Mouse (Mus musculus) layer of hippocampus, adult 2 months (tissue): Measurements from ENCODE around the gene Celf2. TPM values are rescaled to one million over a fixed set of nuclear protein-coding genes. Genes with fewer than 3 reads are reported as not detected.

Experiments
- DNase-seq, 2 experiments: peaks; one replicate each; pipeline ENCODE4 v3.0.0; 2022; ENCODE audit warnings: low spot score in 2 of 2
- H3K27ac ChIP-seq: fragments of 200-600 bp; 2 replicates; pipeline ENCODE4 v1.8.1; 2022
- H3K4me3 ChIP-seq: fragments of 200-600 bp; 2 replicates; pipeline ENCODE4 v1.8.1; 2022; ENCODE audit warnings: mild to moderate bottlenecking
- CTCF ChIP-seq: fragments of 200-600 bp; conservative IDR thresholded peaks from 2 replicates; pipeline ENCODE4 v1.8.1; 2022; ENCODE audit warnings: antibody characterized with exemption, mild to moderate bottlenecking, moderate library complexity
- total RNA-seq, 2 experiments: library from RNA; stranded (reverse); gene quantifications; 2 replicates each; pipeline ENCODE4 v1.2.3; 2021

Gene Celf2
- total RNA-seq, 2 experiments from 2014 or later, result 500 to 535 TPM

GRCm38 (mm10) chr2:7040940-7041339 is 468.4 kb downstream of the Celf2 start:
- no peak overlapping the region for H3K27ac ChIP-seq
- no peak for TF ChIP-seq CTCF
- H3K4me3 ChIP-seq, result no peak overlapping the region
- DNase-seq, result no peak

DNA sequence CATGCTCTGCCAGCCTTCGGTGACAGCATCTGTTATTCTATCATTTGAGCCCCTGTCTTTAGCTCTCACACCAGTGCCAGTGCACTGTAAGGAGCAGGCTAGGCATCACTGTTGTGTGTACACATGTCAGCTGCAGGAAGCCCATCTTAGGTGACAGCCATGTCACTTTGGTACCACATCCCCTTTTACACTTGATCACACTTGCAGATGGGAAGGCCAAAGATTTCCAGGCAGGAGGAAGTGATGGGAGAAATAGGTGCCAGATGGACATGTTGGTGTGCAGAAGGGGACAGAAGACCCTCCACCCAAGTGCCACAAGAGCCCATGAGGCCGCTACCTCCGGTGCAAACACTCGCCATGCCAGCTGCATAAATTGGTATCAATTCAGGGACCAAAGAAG is 470.4 kb downstream of the Celf2 start:
- no peak overlapping the region for H3K4me3 ChIP-seq
- peak overlapping the region; percentile 79 for H3K27ac ChIP-seq
- no peak for DNase-seq
- no peak for TF ChIP-seq CTCF

GRCm38 (mm10) chr2:7031389-7031788 is 478.0 kb downstream of the Celf2 start:
- no peak for DNase-seq
- Histone ChIP-seq H3K27ac (peak overlapping the region; percentile 29; the same call in 1 of the 2 replicates), H3K4me3 (no peak overlapping the region)
- no peak for TF ChIP-seq CTCF

- TF ChIP-seq CTCF, result no peak
- Histone ChIP-seq H3K27ac (no peak overlapping the region; the same call in 1 of the 2 replicates), H3K4me3 (no peak overlapping the region)
- DNase-seq, result no peak
These were observed 482.6 kb downstream of the Celf2 start for GRCm38 (mm10) chr2:7026737-7027136.

DNA sequence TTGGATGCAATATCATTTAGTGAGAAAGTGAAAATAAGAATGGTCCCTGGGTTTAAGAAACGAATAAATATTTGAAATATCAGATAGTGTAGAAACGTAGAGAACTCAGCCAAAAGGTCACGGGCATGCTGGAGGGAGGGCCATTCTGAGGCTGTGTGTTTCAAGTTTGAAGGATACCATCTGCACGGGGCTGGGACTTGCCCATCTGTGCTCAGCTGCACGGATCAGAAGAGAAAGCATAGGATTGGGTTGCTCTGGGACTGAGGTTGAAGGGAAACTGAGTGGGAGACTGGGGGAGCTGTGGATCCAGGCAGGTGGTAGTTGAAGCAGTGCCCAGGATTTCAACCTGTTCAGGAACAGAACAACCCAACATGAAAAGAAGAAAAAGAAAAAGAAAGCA is 483.8 kb downstream of the Celf2 start:
- TF ChIP-seq CTCF, result no peak
- no peak for DNase-seq
- Histone ChIP-seq H3K4me3 (no peak overlapping the region), H3K27ac (peak overlapping the region; percentile 52; the same call in 1 of the 2 replicates)

DNA sequence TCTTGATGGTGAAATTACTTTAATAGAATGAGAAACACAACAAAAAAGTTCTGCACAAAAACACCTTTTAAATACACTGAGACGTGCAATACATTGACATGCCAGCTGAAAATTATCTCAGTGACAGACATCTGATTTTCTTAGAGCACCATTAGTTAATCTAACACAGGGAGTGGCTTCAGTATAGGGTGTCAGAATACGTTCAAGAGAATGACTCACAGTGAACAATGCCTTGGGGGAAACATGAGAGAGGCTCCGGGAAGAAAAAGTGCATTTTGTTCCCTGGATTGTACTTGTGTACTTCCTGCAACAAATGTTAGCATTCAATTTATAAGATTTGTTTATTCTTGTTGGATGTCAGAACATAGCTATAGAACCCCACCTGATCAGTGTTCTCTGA is 487.2 kb downstream of the Celf2 start:
- DNase-seq, result no peak
- Histone ChIP-seq H3K27ac (no peak overlapping the region), H3K4me3 (no peak overlapping the region)
- no peak for TF ChIP-seq CTCF

- Histone ChIP-seq H3K4me3 (no peak overlapping the region), H3K27ac (no peak overlapping the region)
- TF ChIP-seq CTCF, result no peak
- no peak for DNase-seq
These were observed 491.8 kb downstream of the Celf2 start for GRCm38 (mm10) chr2:7017384-7018113.

- TF ChIP-seq CTCF, result no peak
- H3K4me3 ChIP-seq, result no peak overlapping the region
- no peak overlapping the region for H3K27ac ChIP-seq
- no peak for DNase-seq
These were observed 496.2 kb downstream of the Celf2 start for GRCm38 (mm10) chr2:7013126-7013525.

- no peak for TF ChIP-seq CTCF
- H3K27ac ChIP-seq, result peak overlapping the region; percentile 67; the same call in 1 of the 2 replicates
- no peak for DNase-seq
- H3K4me3 ChIP-seq, result no peak overlapping the region
These were observed 502.5 kb downstream of the Celf2 start for GRCm38 (mm10) chr2:7006816-7007215.

DNA sequence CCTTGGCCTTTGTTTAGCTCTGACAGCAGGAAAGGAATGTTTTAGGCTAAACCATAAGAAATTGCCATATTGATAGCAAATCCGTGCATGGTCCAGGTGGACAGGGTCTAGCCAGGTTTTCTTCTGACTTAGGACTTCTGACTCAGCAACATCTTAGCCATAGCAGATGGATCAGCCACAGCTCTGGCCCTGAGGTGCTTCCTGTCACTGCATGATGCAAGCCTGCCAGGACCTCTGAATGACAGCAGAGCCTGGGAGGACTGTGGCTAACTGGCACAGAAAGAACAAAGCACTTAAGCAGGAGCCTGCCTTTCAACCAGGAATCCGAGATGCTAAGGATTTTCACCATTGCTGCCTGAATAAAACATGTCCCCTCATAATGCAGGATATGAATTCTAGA is 507.4 kb downstream of the Celf2 start:
- Histone ChIP-seq H3K27ac (peak overlapping the region; percentile 37; the same call in 1 of the 2 replicates), H3K4me3 (no peak overlapping the region)
- DNase-seq, result no peak
- TF ChIP-seq CTCF, result no peak

DNA sequence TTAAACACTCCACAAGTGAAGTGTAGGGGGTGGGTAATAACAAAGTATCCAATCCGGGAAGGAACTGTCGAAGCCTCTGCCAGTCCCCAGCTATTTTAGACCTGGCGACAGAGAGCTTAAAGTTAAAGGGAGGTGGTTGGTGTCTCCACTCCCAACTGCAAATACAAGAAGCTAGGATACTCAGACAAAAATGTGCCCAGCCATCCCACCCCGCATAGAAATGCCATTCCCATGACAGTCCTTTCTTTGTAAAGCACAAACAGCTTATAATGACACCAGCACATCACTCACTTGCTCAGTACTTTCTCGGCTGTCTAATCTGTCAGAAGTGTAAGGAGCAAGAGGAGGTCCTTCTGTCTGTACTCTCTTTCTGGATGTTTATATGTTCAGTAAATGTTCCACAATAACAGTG is 518.3 kb downstream of the Celf2 start:
- no peak overlapping the region for H3K4me3 ChIP-seq
- TF ChIP-seq CTCF, result no peak
- DNase-seq, result no peak
- peak overlapping the region; percentile 20; the same call in 1 of the 2 replicates for H3K27ac ChIP-seq

GRCm38 (mm10) chr2:6985706-6986105 is 523.7 kb downstream of the Celf2 start:
- Histone ChIP-seq H3K4me3 (no peak overlapping the region), H3K27ac (no peak overlapping the region)
- no peak for DNase-seq
- TF ChIP-seq CTCF, result no peak

- H3K27ac ChIP-seq, result peak overlapping the region; percentile 33; the same call in 1 of the 2 replicates
- no peak overlapping the region for H3K4me3 ChIP-seq
- DNase-seq, result no peak
- TF ChIP-seq CTCF, result no peak
These were observed 525.5 kb downstream of the Celf2 start for GRCm38 (mm10) chr2:6983902-6984301.

GRCm38 (mm10) chr2:6976300-6976699 is 533.1 kb downstream of the Celf2 start:
- Histone ChIP-seq H3K4me3 (no peak overlapping the region), H3K27ac (no peak overlapping the region)
- DNase-seq, result no peak
- TF ChIP-seq CTCF, result no peak
